Mouse (Mus musculus) granulocyte monocyte progenitor cell, adult 5-6 weeks (primary cell): ENCODE measurements around the gene Rubcn. TPM values are rescaled to one million over a fixed set of nuclear protein-coding genes. Genes with fewer than 3 reads are reported as not detected.
"Not testable (repeated sequence)": the region's sequence is repeated elsewhere in the genome, so short reads cannot be mapped to it uniquely, and the experiment has no call there.

Experiments used
- ATAC-seq: replicated peaks from 2 replicates; pipeline ENCODE4 v1.8.0; 2016; ENCODE audit warnings: mild to moderate bottlenecking, moderate TSS enrichment, inconsistent platforms; ENCODE audit not compliant: poor library complexity, severe bottlenecking
- total RNA-seq, 2 experiments: library from RNA; stranded (forward) in 1 of 2; stranded (reverse) in 1 of 2; fragments of 200-712, 200-1000 nt in 1 of 2; fragments of >200 nt in 1 of 2; fragmentation: Nextera tagmentation in 1 of 2; gene quantifications; 2 replicates each; pipeline ENCODE4 v1.2.3; 2014 to 2017

Gene Rubcn
- total RNA-seq, 2 experiments from 2014 or later = 12.9 to 31.5 TPM

DNA sequence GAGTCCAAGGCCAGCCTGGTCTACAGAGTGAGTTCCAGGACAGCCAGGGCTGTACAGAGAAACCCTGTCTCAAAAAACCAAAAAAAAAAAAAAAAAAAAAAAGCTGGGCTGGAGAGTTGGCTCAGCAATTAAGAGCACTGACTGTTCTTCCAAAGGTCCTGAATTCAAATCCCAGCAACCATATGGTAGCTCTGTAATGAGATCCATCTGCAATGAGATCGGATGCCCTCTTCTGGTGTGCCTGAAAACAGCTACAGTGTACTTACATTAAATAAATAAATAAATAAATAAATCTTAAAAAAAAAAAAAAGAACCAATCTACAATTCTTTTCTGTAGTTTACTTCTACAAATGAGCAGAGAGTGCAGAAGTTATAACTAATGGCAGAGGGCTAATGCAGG lies 2.3 kb downstream of the Rubcn start:
- not testable (repeated sequence) for ATAC-seq

DNA sequence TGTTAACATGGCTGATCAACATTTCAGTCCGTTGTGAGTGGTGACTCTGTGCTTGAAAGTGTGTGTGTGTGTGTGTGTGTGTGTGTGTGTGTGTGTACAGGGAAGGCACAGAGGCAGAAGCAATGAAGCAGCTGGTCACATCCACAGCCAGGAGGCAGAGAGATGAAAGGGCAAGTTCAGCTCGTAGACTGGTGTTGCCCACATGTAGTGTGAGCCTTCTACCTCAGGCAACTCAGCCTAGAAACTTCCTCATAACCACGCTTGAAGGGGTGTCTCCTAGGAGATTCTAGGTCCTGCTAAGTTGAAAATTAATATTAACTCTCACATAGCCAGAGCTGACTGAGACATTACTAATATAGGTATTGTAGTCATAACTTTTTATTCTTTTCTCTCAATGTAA lies 4.2 kb downstream of the Rubcn start:
- no peak for ATAC-seq

DNA sequence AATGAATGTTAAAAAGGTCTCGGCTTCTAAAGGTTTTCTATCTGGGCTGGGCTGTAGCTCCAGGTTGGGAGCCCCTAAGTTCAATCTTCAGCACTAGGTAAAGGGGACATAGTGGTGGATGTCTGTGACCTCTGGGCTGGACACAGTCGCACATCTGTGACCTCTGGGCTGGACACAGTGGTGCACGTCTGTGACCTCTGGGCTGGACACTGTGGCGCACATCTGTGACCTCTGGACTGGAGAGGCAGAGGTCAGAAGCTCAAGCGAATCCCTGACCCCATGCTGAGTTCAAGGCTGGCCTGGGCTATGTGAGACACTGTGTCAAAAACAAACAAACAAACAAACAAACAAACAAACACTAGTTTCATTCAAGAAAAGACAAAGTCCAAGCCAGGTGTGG lies 7.3 kb downstream of the Rubcn start:
- no peak for ATAC-seq

DNA sequence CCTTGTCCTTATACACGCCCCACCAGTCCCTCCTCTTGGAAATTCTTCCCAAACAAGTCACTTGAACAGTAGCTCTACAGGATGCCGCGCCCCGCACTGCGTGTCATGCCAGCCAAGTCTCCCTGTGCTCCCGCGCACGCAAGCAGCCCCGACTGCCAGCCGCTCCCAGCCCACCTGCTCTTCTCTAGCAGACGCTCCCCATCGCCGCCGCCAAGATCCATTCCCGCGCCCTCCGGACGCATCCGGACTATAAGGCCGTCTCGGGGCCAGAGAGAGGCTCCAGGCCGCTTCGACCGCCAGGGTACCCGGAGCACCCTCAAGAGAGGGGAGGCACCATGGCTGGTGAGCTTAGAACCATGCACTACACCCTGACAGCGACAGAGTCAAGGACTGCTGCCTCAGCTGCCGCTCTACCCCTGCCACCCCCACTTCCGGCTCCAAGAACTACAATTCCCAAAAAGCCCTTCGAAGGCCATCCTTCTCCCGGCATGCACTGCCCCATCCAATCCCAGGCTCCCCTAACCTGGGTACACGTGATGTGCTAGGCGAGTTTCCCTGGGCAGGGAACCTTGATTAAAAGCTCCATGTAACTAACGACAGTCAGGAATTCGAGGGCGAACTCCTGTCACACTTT lies 9.5 kb downstream of the Rubcn start:
- peak; percentile 97 for ATAC-seq

DNA sequence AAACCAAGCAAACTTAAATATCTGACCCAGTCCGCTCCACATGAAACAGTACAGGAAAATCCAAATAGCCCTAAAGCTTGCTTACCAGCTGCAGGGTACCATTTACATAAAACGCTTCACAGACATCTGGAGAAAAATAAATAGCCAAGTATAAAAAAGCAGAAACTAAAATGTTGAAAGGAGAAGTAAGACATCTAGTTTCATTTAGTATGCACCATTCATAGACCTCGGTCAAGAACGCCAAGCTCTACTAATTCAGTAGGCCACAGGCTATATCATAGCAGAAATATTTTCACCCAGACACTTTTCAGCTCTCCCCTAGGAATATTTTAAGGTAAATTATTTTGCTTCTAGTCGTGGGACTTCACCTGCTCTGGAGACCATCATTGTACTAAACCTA lies 10.9 kb downstream of the Rubcn start:
- ATAC-seq = no peak

DNA sequence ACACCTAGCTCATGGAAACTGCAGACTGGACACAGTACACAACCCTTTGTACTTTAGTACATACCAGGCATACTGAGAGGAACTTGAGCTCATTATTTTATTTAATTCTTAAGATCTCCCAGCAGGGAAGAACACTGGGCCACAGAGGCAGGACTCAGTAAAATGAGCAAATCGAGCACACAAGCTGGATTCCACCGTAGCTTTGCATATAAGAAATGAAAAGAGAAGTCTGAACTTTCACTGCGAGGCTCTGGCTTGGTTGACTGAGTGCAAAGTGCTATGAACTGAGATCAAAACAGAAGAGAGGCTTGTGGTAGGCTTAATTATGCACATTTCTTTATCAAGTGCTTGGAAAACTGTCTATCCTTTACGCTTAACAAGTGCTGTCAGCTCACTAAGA lies 12.2 kb downstream of the Rubcn start:
- no peak for ATAC-seq

DNA sequence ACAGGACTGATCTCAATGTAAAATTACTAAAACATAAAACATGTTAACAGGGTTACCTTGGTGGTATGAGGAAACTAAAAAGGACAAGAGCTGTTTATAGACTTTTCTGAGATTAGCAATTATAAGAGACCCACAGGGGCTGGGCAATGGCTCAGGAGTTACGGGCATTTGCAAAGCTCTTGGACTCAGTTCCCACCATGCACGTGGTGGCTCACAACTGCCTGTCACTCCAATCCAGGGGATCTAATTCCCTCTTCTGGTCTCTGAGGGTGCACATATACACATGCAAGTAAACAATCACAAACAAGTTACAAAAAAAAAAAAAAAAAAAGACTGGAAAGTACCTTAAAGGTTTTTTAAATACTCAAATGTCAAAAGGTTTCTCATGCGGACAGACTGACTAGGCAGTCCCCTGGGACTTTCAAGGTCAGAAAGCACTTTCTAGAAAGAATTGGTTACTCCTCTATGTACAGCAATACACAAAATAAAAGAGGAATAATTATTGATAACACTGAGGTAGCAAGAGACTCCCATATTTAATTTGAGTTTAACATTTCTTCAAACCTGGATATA lies 15.7 kb downstream of the Rubcn start:
- no peak for ATAC-seq

DNA sequence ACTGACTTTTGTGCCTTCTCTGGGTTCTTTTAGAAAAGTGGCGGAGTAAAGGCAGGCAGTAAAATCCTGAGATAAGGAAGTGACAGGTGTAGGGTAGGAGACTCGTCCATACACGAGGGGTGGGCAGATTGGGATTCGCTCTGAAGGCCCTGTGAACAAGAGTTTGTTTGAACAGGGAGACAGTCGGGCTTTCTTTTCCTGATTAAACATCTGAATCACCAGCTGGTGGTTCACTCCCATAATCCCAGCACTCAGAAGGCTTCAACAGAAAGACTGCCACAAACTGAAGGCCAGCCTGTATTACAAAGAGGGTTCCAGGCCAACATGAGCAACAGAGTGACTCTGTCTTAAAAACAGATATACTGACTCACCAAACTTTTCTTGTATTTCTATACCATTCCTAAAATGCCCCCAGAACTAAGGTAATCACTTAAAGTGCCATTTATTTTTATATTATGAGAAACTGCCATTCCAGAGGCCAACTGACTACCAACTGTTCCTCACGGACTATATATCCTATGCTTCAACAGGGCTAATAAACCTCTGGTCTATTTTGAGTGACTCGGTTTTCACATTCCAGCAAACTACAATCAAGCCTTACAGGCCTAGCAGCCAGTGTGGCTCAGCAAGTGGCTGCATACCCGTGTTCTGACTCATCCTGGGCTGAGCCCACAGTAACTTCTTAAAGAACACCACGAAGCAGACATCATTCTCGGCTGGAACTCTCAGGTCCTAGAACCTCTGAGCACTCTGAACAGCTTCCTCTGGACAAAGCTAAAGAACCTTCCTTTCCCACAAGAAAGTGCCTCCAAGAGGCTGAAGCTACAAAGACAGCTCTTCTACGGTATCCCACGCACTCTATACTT lies 18.6 kb downstream of the Rubcn start:
- no peak for ATAC-seq

DNA sequence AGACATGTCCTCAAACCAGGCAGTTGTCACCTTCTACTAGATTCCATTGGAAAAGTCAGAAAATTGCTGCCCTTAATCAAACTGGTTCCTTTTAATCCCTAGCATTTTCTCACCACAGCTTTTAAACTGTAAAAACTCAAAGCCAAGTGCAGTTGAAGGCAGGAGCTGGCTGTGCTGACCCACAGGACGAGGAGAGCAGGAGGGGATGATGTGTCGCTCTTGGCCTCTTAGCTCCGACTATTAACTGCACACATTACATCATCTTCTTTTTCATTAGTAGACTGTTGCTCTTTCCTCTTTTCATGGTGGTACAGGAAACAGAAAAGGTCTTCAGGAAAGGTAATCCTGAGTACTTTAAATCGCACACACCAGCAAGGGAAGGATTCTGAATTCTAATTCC lies 19.2 kb downstream of the Rubcn start:
- no peak for ATAC-seq

DNA sequence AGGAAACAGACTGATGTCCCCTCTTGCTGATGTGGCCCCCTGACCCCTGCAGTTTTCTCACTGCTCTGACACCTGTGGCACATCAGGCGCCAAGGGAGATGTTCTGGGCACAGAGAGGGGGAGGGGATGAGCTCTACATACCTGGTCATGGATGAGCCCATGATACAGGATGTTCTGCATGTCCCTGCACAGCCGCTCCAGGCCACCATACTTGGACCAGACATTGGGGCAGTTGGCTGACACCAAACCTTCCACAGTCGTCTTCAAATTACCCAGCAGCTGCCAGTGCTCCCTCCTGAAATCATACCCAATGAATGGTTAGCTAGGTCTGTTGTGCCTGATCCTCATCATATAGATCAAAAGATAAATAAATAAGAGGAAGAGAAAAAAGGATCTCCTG lies 20.8 kb downstream of the Rubcn start:
- ATAC-seq = no peak

DNA sequence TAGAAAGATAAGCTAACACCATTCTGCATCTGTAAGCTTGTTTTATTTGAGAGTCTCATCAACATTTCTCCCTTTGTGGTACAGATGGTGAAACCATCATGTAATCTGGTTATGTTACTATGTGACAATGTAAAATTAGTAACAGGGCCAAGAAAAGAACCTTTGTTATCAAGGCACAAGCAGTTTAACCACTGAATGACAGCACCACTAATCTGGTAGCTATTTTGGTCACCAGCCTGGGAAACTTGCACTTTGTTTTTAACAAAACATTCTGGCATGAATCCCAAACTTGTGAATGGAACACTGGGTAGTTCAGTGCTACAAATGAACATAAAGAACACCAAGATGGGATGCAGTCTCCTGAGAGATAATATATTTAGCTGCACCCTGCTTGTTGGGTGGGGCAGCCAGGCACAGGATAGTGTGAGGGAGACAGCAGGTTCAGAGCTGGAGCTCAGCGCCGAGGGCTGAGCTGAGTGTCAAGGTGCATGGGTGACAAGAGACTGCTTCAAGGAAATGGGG lies 23.5 kb downstream of the Rubcn start:
- no peak for ATAC-seq

DNA sequence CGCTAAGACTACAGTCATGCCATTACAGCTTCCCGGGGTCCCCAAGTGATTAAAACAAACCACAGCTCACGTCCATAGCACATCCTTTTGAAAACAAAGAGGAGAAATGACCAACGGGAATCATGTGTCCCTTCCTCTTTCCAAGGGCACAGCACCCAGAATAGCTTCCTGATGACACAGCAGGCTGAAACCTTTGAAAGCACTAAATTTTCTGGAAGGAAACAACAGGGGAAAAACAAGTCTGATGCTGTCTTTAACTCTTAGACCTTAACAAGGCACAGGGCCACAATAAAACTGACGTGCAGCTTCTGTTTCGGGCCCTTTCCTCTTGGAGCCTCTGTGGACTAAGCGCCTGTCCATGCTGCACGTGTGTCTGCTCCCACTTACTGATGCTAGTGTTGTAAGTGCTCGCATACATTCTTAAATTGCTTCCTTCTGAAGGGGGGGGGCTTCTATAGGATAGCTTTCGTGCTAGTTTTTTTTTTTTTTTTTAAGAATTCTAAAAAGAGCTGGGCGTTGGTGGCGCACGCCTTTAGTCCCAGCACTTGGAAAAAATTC lies 24.0 kb downstream of the Rubcn start:
- no peak for ATAC-seq

DNA sequence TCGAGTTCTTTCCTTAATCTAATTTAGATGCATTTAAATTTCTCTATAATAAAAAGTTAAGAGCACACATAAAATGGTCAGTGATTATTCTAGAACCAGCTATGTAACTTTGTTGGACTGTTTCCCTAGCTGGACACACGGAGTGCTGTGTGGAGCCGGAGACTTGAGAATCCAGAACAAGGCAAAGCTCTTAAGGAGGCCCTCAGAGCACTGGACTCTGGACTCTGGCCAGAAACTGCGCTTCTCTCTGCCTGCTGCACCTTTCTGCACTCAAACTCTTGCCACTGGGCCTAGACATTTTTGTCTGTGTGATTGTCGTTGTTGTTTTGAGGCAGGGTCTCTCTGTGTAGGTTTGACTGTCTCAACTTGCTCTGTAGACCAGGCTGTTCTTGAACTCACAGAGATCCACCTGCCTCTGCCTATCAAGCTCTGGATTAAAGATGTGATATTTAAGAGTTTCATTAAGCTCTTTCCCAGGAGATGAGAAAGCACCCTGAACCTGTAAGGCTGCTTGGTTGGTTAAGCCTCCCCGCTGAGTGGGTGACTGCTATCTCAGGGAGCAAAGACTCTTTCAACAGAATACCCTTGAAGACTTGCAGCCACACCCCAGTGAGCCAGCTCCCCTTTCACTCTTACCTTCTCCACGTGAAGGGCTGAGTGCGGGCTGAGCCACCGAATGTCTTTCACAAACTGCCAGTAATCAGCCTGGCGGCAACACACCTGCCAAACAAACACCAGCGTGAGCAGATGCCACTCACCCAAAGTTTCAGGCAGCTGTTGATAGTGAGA lies 28.3 kb downstream of the Rubcn start:
- ATAC-seq = no peak

DNA sequence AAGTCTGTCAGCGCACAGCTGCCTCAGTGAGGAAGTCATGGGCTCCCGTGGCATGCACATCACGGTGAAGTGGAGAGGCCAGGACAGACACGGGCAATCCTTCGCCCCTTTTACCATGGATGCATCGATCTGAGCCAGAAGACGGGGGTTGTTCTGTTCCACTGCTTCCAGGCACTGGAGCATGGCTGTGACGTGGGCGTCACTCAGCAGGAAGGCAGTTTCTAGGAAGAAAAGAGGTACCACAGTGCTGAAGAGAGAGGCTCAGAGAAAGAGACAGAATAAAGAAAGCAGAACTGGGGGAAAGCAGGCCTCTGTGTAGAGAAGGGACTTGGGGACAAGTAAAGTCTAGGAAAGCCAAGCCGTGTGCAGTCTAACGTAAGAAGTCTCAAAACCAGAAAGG lies 30.5 kb downstream of the Rubcn start:
- no peak for ATAC-seq

DNA sequence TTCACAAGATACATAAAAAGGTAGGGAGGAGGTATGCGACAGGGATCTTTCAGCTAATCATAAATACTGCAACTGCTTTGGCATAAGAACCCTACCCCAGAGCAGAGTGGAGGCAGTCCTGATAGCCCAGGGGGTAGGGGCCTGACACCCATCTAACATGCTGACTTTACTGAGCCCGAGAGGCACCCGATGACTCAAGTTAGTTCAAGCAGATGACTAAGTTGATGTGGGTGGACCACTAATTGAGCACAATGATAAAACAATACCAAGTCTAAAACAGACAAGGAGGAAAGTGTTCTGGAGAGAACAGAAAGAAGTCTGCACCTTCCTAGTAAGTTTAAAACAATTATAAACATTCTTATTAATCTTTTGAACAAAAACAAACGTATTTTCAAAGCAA lies 46.1 kb downstream of the Rubcn start:
- no peak for ATAC-seq

DNA sequence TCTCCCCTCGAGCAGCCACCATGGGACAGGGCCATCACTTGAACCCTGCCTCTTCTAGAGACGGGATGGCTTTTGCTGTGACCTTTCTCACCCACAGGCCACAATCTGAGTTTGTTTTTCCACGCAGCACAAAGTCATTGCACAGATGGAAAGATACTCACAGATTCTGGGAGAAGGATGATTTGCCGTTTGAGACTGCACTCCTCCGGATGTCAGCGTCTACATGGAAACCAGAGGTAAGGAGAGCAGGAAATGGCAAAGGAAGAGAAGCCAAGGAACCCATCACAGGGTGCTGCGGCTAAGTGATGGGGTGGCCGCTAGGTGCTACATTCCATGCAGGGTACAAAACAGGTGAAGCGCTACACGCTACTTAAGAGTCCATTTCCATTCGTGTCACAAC lies 48.5 kb downstream of the Rubcn start:
- no peak for ATAC-seq

DNA sequence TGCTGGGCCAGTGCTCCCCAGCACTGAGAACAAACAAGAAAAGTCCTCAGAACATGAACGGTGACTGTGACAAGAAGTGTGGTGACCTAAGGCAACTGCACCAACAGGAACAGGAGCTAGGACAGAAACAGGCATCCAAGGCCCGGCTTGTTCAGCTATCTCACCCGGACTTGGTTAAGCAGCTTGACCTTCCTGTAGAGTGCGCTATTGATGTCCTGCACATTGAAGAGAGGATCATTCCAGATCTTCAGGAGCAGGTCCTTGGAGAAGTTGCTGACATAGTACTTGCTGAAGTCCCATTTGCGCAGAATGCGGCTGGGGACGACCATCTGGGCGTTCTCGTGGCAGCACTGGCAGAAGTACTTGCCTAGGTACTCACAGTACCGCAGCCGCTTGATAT lies 51.0 kb downstream of the Rubcn start:
- no peak for ATAC-seq

DNA sequence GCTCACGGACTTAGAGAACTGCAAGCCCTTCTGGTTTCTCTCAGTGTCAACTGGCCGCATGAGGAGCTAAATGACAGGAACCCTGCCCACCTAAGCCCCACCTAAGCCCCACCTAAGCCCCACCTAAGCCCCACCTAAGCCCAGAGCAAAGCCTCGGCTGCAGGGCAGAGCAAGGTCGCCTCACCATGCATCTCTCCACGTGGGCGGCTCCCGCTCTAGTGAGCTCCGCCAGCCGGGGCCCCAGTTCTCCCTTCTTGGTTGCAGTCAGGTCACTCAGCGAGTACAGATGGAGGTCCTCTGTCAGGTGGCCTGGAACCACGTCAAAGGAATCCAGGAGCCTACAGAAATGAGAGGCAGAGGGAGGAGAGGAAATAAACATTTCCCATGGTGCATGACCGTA lies 52.2 kb downstream of the Rubcn start:
- no peak for ATAC-seq

DNA sequence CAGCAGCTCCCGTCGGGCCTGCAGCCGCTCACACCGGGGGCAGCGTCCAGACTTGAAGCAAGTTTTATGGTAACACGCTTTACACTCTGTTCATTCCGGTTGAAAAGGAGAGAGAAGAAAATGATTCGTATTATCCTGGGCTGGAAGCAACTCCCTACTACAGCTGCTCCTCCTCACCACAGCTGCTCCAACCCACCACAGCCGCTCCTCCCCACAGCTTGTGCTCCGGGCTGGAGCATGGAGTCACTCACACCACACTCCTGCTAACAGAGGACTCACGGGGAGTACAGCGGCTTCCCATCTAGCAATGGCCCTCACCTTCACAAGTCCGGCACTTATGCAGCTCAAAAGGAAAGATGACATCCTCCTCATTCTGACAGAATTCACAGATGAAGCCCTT lies 53.5 kb downstream of the Rubcn start:
- no peak for ATAC-seq

DNA sequence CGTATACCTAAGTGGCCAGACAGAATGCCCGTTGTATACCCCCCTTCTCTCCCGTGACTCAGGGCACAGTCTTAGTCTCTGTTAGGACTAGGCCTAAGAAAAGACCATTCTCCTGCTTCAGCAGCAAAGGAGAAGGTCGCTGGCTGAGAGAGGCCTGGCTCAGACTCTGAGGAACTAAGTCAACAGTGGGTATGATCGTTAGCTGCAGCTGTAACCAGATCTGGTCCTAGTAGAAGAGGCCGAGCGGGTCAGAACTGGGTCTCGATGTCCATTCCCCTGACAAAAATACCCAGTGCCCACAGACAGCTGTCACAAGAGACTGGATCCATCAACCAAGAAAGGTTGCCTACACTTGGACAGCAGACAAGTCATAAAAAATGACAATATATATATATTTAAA lies 54.1 kb downstream of the Rubcn start:
- ATAC-seq = no peak
